Mouse (Mus musculus): ENCODE results near the gene Shroom3. TPM values are rescaled to one million over a fixed set of nuclear protein-coding genes. Genes with fewer than 3 reads are reported as not detected.

Gene Shroom3
- polyA plus RNA-seq, 1 experiment from 2014 or later: 12.9 TPM

- DNase-seq (ENCODE audit: low spot score): no peak
- H3K9me3 ChIP-seq (ENCODE audit: control insufficient read depth, low read length): no peaks in the 10 kb centered on the region
- H3K4me3 ChIP-seq (ENCODE audit: low read depth, low read length): no peak overlapping the region
- 81% methylated on average over 6 of the region's 6 CpGs for WGBS
- H3K27me3 ChIP-seq (replicated peaks; ENCODE audit: control insufficient read depth, insufficient read depth, low read length): no peaks in the 10 kb centered on the region
- H3K4me1 ChIP-seq (replicated peaks; ENCODE audit: control insufficient read depth, insufficient read depth, low read length): no peaks in the 10 kb centered on the region
- H3K4me2 ChIP-seq (ENCODE audit: low read length): no peak overlapping the region
- no peaks in the 10 kb centered on the region for H3K36me3 ChIP-seq (ENCODE audit: control insufficient read depth, insufficient read depth, low read length)
- no peak overlapping the region for H3K9ac ChIP-seq (ENCODE audit: low read length)
- H3K27ac ChIP-seq (ENCODE audit: low read depth): no peak overlapping the region
- no peak for ATAC-seq (replicated peaks; ENCODE audit: low FRiP score, low TSS enrichment, low read depth)
Measured at GRCm38 (mm10) chr5:92849743-92850142, 166.5 kb downstream of the Shroom3 start.

GRCm38 (mm10) chr5:92850925-92851324, 167.7 kb downstream of the Shroom3 start:
- no peaks in the 10 kb centered on the region for H3K36me3 ChIP-seq (ENCODE audit: control insufficient read depth, insufficient read depth, low read length)
- WGBS: 80% methylated on average over 3 of the region's 3 CpGs
- H3K27ac ChIP-seq (ENCODE audit: low read depth): no peak overlapping the region
- DNase-seq (ENCODE audit: low spot score): no peak
- no peak overlapping the region for H3K4me3 ChIP-seq (ENCODE audit: low read depth, low read length)
- H3K9ac ChIP-seq (ENCODE audit: low read length): no peak overlapping the region
- H3K4me2 ChIP-seq (ENCODE audit: low read length): no peak overlapping the region
- no peaks in the 10 kb centered on the region for H3K4me1 ChIP-seq (replicated peaks; ENCODE audit: control insufficient read depth, insufficient read depth, low read length)
- H3K27me3 ChIP-seq (replicated peaks; ENCODE audit: control insufficient read depth, insufficient read depth, low read length): no peaks in the 10 kb centered on the region
- H3K9me3 ChIP-seq (ENCODE audit: control insufficient read depth, low read length): no peaks in the 10 kb centered on the region
- ATAC-seq (replicated peaks; ENCODE audit: low FRiP score, low TSS enrichment, low read depth): no peak

DNA sequence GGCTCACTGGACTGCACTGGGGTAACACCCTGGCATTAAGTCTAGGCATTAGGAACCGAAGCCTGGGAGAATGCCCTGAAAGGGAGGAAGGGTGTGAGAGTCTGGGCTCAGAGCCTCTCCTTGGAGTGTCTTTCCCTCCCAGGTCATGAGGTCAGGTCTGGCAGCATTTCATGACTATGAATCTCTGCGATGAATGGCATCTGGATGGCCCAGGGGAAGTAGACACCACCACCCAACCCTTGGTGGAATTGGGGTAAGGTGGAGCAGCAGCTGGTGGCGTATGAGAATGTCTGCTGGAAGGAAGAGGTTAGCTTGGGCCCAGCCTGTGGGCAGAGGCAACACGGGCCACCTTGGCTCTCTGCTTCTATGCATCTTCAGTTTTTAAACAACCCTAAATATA, 171.7 kb downstream of the Shroom3 start:
- no peak for DNase-seq (ENCODE audit: low spot score)
- H3K4me3 ChIP-seq (ENCODE audit: low read depth, low read length): no peak overlapping the region
- H3K4me2 ChIP-seq (ENCODE audit: low read length): no peak overlapping the region
- no peaks in the 10 kb centered on the region for H3K36me3 ChIP-seq (ENCODE audit: control insufficient read depth, insufficient read depth, low read length)
- no peak overlapping the region for H3K9ac ChIP-seq (ENCODE audit: low read length)
- ATAC-seq (replicated peaks; ENCODE audit: low FRiP score, low TSS enrichment, low read depth): no peak
- H3K4me1 ChIP-seq (replicated peaks; ENCODE audit: control insufficient read depth, insufficient read depth, low read length): peaks cover 6% of the 10 kb centered on the region; the same call in 1 of the 2 replicates
- H3K9me3 ChIP-seq (ENCODE audit: control insufficient read depth, low read length): no peaks in the 10 kb centered on the region
- no peaks in the 10 kb centered on the region for H3K27me3 ChIP-seq (replicated peaks; ENCODE audit: control insufficient read depth, insufficient read depth, low read length)
- WGBS: 66% methylated on average over 4 of the region's 4 CpGs
- H3K27ac ChIP-seq (ENCODE audit: low read depth): no peak overlapping the region

DNA sequence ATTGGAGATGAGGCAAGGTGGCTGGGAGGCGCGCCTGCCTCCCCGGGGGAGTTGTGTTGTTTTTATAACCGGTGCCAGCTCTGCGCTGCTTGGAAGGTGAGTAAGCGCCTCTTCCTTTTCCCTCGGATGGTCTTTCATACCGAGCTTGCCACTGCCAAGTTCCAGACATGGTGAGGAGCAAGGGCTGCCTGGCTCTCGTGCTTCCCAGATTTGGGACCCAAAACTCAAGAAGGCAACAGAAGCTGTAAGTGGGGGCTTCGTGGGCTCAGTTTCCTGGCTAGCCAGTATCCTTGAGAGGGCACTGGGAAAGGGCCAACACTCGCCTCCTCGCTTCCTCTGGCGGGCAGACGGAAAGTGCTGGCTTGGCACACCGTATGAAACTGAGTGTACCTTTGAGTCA, 173.1 kb downstream of the Shroom3 start:
- Histone ChIP-seq H3K9me3 (ENCODE audit: control insufficient read depth, low read length) (no peaks in the 10 kb centered on the region), H3K9ac (ENCODE audit: low read length) (no peak overlapping the region), H3K36me3 (ENCODE audit: control insufficient read depth, insufficient read depth, low read length) (no peaks in the 10 kb centered on the region), H3K4me3 (ENCODE audit: low read depth, low read length) (no peak overlapping the region), H3K27ac (ENCODE audit: low read depth) (no peak overlapping the region), H3K27me3 (replicated peaks; ENCODE audit: control insufficient read depth, insufficient read depth, low read length) (no peaks in the 10 kb centered on the region), H3K4me2 (ENCODE audit: low read length) (no peak overlapping the region; the same call in 1 of the 2 replicates), H3K4me1 (replicated peaks; ENCODE audit: control insufficient read depth, insufficient read depth, low read length) (peaks cover 6% of the 10 kb centered on the region; the same call in 1 of the 2 replicates)
- 42% methylated on average over 15 of the region's 15 CpGs for WGBS
- ATAC-seq (replicated peaks; ENCODE audit: low FRiP score, low TSS enrichment, low read depth) (no peak), DNase-seq (ENCODE audit: low spot score) (no peak)

DNA sequence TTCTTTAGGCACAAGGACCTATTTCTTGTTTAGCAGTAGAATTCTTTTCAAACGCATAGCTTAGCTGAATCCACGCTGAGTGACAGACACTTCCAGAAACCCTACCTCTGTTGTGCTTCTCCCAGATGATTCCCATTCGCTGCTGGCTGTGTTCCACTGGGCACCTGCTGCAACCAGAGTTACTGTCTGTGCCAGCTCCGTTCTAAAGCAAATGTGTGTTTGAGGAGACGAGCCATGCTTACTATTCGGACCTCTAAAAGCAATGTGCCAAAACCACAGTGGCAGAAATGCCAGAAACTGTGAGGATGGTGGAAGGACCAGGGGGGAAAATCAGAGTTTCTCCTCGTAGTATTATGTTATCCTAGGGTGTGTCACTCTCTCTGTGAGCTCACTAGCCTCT, 173.9 kb downstream of the Shroom3 start:
- Histone ChIP-seq H3K9ac (ENCODE audit: low read length) (no peak overlapping the region), H3K4me1 (replicated peaks; ENCODE audit: control insufficient read depth, insufficient read depth, low read length) (peaks cover 11% of the 10 kb centered on the region; the same call in 1 of the 2 replicates), H3K27ac (ENCODE audit: low read depth) (no peak overlapping the region), H3K27me3 (replicated peaks; ENCODE audit: control insufficient read depth, insufficient read depth, low read length) (no peaks in the 10 kb centered on the region), H3K4me2 (ENCODE audit: low read length) (no peak overlapping the region), H3K4me3 (ENCODE audit: low read depth, low read length) (no peak overlapping the region), H3K36me3 (ENCODE audit: control insufficient read depth, insufficient read depth, low read length) (no peaks in the 10 kb centered on the region), H3K9me3 (ENCODE audit: control insufficient read depth, low read length) (no peaks in the 10 kb centered on the region)
- ATAC-seq (replicated peaks; ENCODE audit: low FRiP score, low TSS enrichment, low read depth): no peak
- DNase-seq (ENCODE audit: low spot score): no peak
- WGBS: 73% methylated on average over 7 of the region's 7 CpGs

DNA sequence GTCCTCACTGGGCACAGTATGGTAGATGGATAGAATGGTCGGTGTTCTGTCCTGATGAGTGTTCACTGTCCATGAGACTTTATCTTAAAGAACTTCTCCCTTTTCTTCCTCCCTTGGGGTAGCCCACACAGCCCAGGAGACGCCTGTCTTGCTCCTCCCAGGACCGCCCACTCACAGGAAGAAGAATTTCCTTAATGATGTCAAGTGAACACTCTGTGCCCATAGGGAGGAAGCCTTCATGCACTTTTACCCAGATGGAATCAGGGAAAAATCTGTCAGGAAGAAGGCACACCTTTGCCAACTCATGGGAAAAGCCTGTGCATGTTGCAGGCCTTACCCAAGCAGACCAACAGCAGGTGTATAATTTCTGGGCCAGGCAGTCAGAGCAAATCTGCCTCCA, 174.9 kb downstream of the Shroom3 start:
- Histone ChIP-seq H3K4me2 (ENCODE audit: low read length) (no peak overlapping the region), H3K27ac (ENCODE audit: low read depth) (no peak overlapping the region), H3K4me3 (ENCODE audit: low read depth, low read length) (no peak overlapping the region), H3K9ac (ENCODE audit: low read length) (no peak overlapping the region), H3K4me1 (replicated peaks; ENCODE audit: control insufficient read depth, insufficient read depth, low read length) (peaks cover 11% of the 10 kb centered on the region; the same call in 1 of the 2 replicates), H3K9me3 (ENCODE audit: control insufficient read depth, low read length) (no peaks in the 10 kb centered on the region), H3K36me3 (ENCODE audit: control insufficient read depth, insufficient read depth, low read length) (no peaks in the 10 kb centered on the region), H3K27me3 (replicated peaks; ENCODE audit: control insufficient read depth, insufficient read depth, low read length) (no peaks in the 10 kb centered on the region)
- DNase-seq (ENCODE audit: low spot score) (no peak), ATAC-seq (replicated peaks; ENCODE audit: low FRiP score, low TSS enrichment, low read depth) (no peak)
- 82% methylated on average over 3 of the region's 3 CpGs for WGBS

GRCm38 (mm10) chr5:92858576-92858975, 175.3 kb downstream of the Shroom3 start:
- DNase-seq (ENCODE audit: low spot score): no peak
- 97% methylated on average over 4 of the region's 4 CpGs for WGBS
- no peaks in the 10 kb centered on the region for H3K36me3 ChIP-seq (ENCODE audit: control insufficient read depth, insufficient read depth, low read length)
- H3K9ac ChIP-seq (ENCODE audit: low read length): no peak overlapping the region
- no peak overlapping the region for H3K4me2 ChIP-seq (ENCODE audit: low read length)
- H3K9me3 ChIP-seq (ENCODE audit: control insufficient read depth, low read length): no peaks in the 10 kb centered on the region
- no peaks in the 10 kb centered on the region for H3K27me3 ChIP-seq (replicated peaks; ENCODE audit: control insufficient read depth, insufficient read depth, low read length)
- peaks cover 11% of the 10 kb centered on the region; the same call in 1 of the 2 replicates for H3K4me1 ChIP-seq (replicated peaks; ENCODE audit: control insufficient read depth, insufficient read depth, low read length)
- H3K27ac ChIP-seq (ENCODE audit: low read depth): no peak overlapping the region
- no peak for ATAC-seq (replicated peaks; ENCODE audit: low FRiP score, low TSS enrichment, low read depth)
- H3K4me3 ChIP-seq (ENCODE audit: low read depth, low read length): no peak overlapping the region

DNA sequence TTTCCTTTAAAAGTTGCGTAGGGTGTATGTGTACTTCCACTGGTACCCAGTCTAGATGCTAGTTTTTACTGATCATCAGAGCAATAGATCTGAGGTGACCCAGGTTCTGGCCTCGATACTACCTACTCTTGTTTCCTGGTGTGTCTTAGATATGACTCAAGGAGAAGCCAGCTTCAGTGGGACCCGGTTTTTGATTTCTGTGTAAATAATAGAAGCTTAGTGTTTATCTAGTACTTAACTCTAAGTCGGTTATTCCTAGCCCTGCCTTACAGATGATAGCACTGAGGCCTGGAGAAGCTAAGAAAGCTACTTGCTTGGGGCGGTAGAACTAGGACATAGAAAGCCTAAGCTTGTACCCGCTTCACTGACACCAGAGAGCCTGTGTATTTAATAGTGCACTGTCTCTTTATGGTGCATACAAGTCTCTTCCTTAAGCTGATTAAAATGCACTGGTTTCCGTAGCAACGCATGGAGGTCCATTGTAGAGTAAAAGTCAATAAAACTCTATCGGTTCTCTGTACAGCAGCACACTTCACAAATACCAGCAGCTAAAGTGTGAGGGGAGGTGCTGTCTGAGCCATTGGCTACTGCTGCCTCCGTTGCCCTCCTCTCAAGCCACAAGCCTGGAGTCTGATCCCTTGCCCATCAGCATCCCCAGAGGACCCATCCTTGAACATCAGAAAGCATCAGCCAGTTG, 178.3 kb downstream of the Shroom3 start:
- H3K4me2 ChIP-seq (ENCODE audit: low read length): no peak overlapping the region
- no peak overlapping the region for H3K9ac ChIP-seq (ENCODE audit: low read length)
- no peak overlapping the region for H3K4me3 ChIP-seq (ENCODE audit: low read depth, low read length)
- H3K4me1 ChIP-seq (replicated peaks; ENCODE audit: control insufficient read depth, insufficient read depth, low read length): 0 out of 2 replicates have a peak, but pooled peaks cover 5% of the 10 kb centered on the region
- 59% methylated on average over 10 of the region's 10 CpGs for WGBS
- ATAC-seq (replicated peaks; ENCODE audit: low FRiP score, low TSS enrichment, low read depth) (peak; percentile 49; the same call in 1 of the 2 replicates), DNase-seq (ENCODE audit: low spot score) (no peak)
- H3K9me3 ChIP-seq (ENCODE audit: control insufficient read depth, low read length): no peaks in the 10 kb centered on the region
- no peaks in the 10 kb centered on the region for H3K27me3 ChIP-seq (replicated peaks; ENCODE audit: control insufficient read depth, insufficient read depth, low read length)
- no peaks in the 10 kb centered on the region for H3K36me3 ChIP-seq (ENCODE audit: control insufficient read depth, insufficient read depth, low read length)
- no peak overlapping the region for H3K27ac ChIP-seq (ENCODE audit: low read depth)

GRCm38 (mm10) chr5:92865090-92865489, 181.9 kb downstream of the Shroom3 start:
- H3K4me1 ChIP-seq (replicated peaks; ENCODE audit: control insufficient read depth, insufficient read depth, low read length): 0 out of 2 replicates have a peak, but pooled peaks cover 11% of the 10 kb centered on the region
- WGBS: 83% methylated on average over 4 of the region's 4 CpGs
- H3K4me3 ChIP-seq (ENCODE audit: low read depth, low read length): no peak overlapping the region
- H3K9me3 ChIP-seq (ENCODE audit: control insufficient read depth, low read length): no peaks in the 10 kb centered on the region
- no peaks in the 10 kb centered on the region for H3K27me3 ChIP-seq (replicated peaks; ENCODE audit: control insufficient read depth, insufficient read depth, low read length)
- H3K36me3 ChIP-seq (ENCODE audit: control insufficient read depth, insufficient read depth, low read length): no peaks in the 10 kb centered on the region
- ATAC-seq (replicated peaks; ENCODE audit: low FRiP score, low TSS enrichment, low read depth): no peak
- H3K4me2 ChIP-seq (ENCODE audit: low read length): no peak overlapping the region
- no peak for DNase-seq (ENCODE audit: low spot score)
- no peak overlapping the region for H3K9ac ChIP-seq (ENCODE audit: low read length)
- no peak overlapping the region for H3K27ac ChIP-seq (ENCODE audit: low read depth)

All from intestine, embryonic 14.5 days (tissue).